Mouse (Mus musculus) MEL (cell line): ENCODE data around the gene Gk.

Experiments
- BHLHE40 ChIP-seq: IDR thresholded peaks from 2 replicates; pipeline ENCODE4 v1.6.1; 2012; ENCODE audit warnings: low read depth, mild to moderate bottlenecking, inconsistent platforms, low read length, improper control_type of control experiment, borderline replicate concordance
- CTCF ChIP-seq, 3 experiments: IDR thresholded peaks in 2 of 3; conservative IDR thresholded peaks in 1 of 3; 2 replicates each; pipeline ENCODE4 v1.5.1; 2011 to 2012; ENCODE audit warnings: low read length in 3 of 3, low read depth in 2 of 3, mild to moderate bottlenecking in 2 of 3, improper control_type of control experiment in 1 of 3, inconsistent platforms in 1 of 3, mixed read lengths in 1 of 3, moderate library complexity in 1 of 3; ENCODE audit not compliant: control insufficient read depth in 1 of 3, insufficient read depth in 1 of 3, poor library complexity in 1 of 3, severe bottlenecking in 1 of 3
- ELF1 ChIP-seq: IDR thresholded peaks from 2 replicates; pipeline ENCODE4 v1.6.1; 2014; ENCODE audit warnings: low read depth, mild to moderate bottlenecking, inconsistent platforms, low read length, improper control_type of control experiment, moderate library complexity
- TAL1 ChIP-seq: IDR thresholded peaks from 2 replicates; pipeline ENCODE4 v1.6.1; 2012; ENCODE audit warnings: mild to moderate bottlenecking, inconsistent platforms, low read length, moderate library complexity, mixed read lengths

DNA sequence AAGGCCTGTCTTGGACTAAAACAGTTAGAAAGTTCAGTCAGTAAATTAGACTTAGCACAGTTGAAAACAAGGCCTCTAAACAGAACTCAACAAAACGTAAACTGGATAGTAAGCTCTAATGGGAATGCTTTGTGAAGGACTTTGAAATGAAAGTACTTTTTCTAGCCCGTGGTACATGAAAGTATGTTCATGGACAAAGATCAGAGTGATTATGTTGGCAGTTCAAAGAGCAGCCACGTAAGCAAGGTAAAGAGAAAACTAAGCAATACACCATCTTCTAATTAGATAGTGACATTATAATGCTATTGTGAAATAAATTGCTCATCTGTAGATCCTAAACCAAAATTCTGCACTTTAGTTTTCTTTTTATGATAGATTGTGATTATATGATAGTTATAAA lies 32.8 kb downstream of the Gk start:
- TF ChIP-seq ELF1 = no peak
- TF ChIP-seq CTCF (IDR thresholded peaks at IDR 0.05 in 2 of 3, conservative IDR thresholded peaks at IDR 0.05 in 1 of 3; ENCODE audit: control insufficient read depth in 1 of 3, insufficient read depth in 1 of 3, low read depth in 2 of 3, low read length in 3 of 3, poor library complexity in 1 of 3, severe bottlenecking in 1 of 3) = no peak
- no peak for TF ChIP-seq BHLHE40
- no peak for TF ChIP-seq TAL1
